Mouse (Mus musculus) cerebellum, adult 2 months (tissue): Measurements from ENCODE around the gene Igfals. TPM values are rescaled to one million over a fixed set of nuclear protein-coding genes. Genes with fewer than 3 reads are reported as not detected.
A peak's percentile ranks its signal among the peaks of the same experiment; 100 is the strongest.

Source experiments
- DNase-seq, 2 experiments: peaks; one replicate each; pipeline ENCODE4 v3.0.0; 2021
- H3K27ac ChIP-seq: fragments of 200-500 bp; 2 replicates; pipeline ENCODE4 v1.5.1; 2012; ENCODE audit warnings: low read length, control low read depth, inconsistent platforms; ENCODE audit not compliant: insufficient read depth
- H3K27me3 ChIP-seq: fragments of 200-500 bp; 2 replicates; pipeline ENCODE4 v1.6.1; 2012; ENCODE audit warnings: inconsistent platforms, mild to moderate bottlenecking, low read length, moderate library complexity; ENCODE audit not compliant: control insufficient read depth, insufficient read depth
- H3K4me1 ChIP-seq: fragments of 200-500 bp; 2 replicates; pipeline ENCODE4 v1.6.1; 2011; ENCODE audit warnings: low read length; ENCODE audit not compliant: control insufficient read depth, insufficient read depth
- H3K4me3 ChIP-seq: fragments of 200-500 bp; replicated peaks from 2 replicates; pipeline ENCODE3; 2011; ENCODE audit warnings: mild to moderate bottlenecking, low read depth, low read length, control low read depth; ENCODE audit not compliant: insufficient read depth
- CTCF ChIP-seq: fragments of 200-500 bp; IDR thresholded peaks from 2 replicates; pipeline ENCODE4 v1.5.1; 2011; ENCODE audit warnings: low read depth, mild to moderate bottlenecking, control low read depth, low read length, moderate library complexity, borderline replicate concordance; ENCODE audit not compliant: insufficient read depth
- POLR2A ChIP-seq: fragments of 200-500 bp; IDR thresholded peaks from 2 replicates; pipeline ENCODE4 v1.6.1; 2011; ENCODE audit warnings: low read length, control low read depth, borderline replicate concordance; ENCODE audit not compliant: insufficient read depth
- WGBS: fragments of 180-500 bp; shearing (Covaris S2); methylation state at CpG from one replicate; pipeline ENCODE4 v1.1.7; 2018; 5-methylcytosine and 5-hydroxymethylcytosine counted together
- polyA plus RNA-seq: library from polyadenylated mRNA; depleted of rRNA; stranded (reverse); fragments of >200 nt; gene quantifications from 2 replicates; pipeline ENCODE4 v1.2.3, GENCODE M21; 2012

Igfals gene
- polyA plus RNA-seq, 1 experiment: 0.11 TPM

- H3K27me3 ChIP-seq: no peaks in the 10 kb centered on the region
- peak overlapping the region; percentile 87 for H3K4me3 ChIP-seq
- peaks cover 41% of the 10 kb centered on the region for H3K4me1 ChIP-seq
- peak overlapping the region; percentile 38; the same call in 1 of the 2 replicates for H3K27ac ChIP-seq
- no peak for TF ChIP-seq CTCF
- no peak for TF ChIP-seq POLR2A
- peak in 1 of 2 experiments; percentile 32 for DNase-seq
- WGBS: 8% methylated on average over 11 of the region's 11 CpGs
Measured at GRCm38 (mm10) chr17:24896993-24897269, 31.1 kb downstream of the Igfals start.

- no peak for TF ChIP-seq POLR2A
- TF ChIP-seq CTCF: no peak
- Histone ChIP-seq H3K27ac (no peak overlapping the region), H3K4me1 (peaks cover 35% of the 10 kb centered on the region), H3K27me3 (no peaks in the 10 kb centered on the region), H3K4me3 (peak overlapping the region; percentile 87)
- DNase-seq: peak in 1 of 2 experiments; percentile 27
- WGBS: 25% methylated on average over 4 of the region's 4 CpGs
Measured at GRCm38 (mm10) chr17:24897600-24897999, 31.8 kb downstream of the Igfals start.

GRCm38 (mm10) chr17:24898041-24898854, 32.5 kb downstream of the Igfals start:
- Histone ChIP-seq H3K27ac (no peak overlapping the region), H3K4me1 (peaks cover 28% of the 10 kb centered on the region), H3K4me3 (peak overlapping the region; percentile 87), H3K27me3 (no peaks in the 10 kb centered on the region)
- WGBS: 56% methylated on average over 4 of the region's 4 CpGs
- TF ChIP-seq POLR2A (no peak), CTCF (no peak)
- peak in 1 of 2 experiments; percentile 31 for DNase-seq

- Histone ChIP-seq H3K27ac (no peak overlapping the region), H3K4me3 (no peak overlapping the region), H3K4me1 (peaks cover 24% of the 10 kb centered on the region), H3K27me3 (no peaks in the 10 kb centered on the region)
- WGBS: 27% methylated on average over 5 of the region's 5 CpGs
- DNase-seq: peak in 1 of 2 experiments; percentile 26
- TF ChIP-seq POLR2A (no peak), CTCF (no peak)
Measured at GRCm38 (mm10) chr17:24899153-24899552, 33.4 kb downstream of the Igfals start.

- TF ChIP-seq CTCF (no peak), POLR2A (no peak)
- no peaks in the 10 kb centered on the region for H3K27me3 ChIP-seq
- WGBS: 95% methylated on average over 6 of the region's 6 CpGs
- H3K4me3 ChIP-seq: no peak overlapping the region
- peaks cover 24% of the 10 kb centered on the region for H3K4me1 ChIP-seq
- no peak overlapping the region for H3K27ac ChIP-seq
- no peak for DNase-seq
Measured at GRCm38 (mm10) chr17:24900014-24900413, 34.2 kb downstream of the Igfals start.

- no peak overlapping the region for H3K27ac ChIP-seq
- TF ChIP-seq POLR2A (no peak), CTCF (no peak)
- H3K4me3 ChIP-seq: no peak overlapping the region
- no peak for DNase-seq
- no peaks in the 10 kb centered on the region for H3K27me3 ChIP-seq
- WGBS: 89% methylated on average over 5 of the region's 5 CpGs
- H3K4me1 ChIP-seq: peaks cover 22% of the 10 kb centered on the region
Measured at GRCm38 (mm10) chr17:24902124-24902523, 36.3 kb downstream of the Igfals start.

GRCm38 (mm10) chr17:24902671-24903474, 37.1 kb downstream of the Igfals start:
- peak in 1 of 2 experiments; percentile 44 for DNase-seq
- 59% methylated on average over 9 of the region's 9 CpGs for WGBS
- H3K27me3 ChIP-seq: no peaks in the 10 kb centered on the region
- peaks cover 14% of the 10 kb centered on the region for H3K4me1 ChIP-seq
- TF ChIP-seq CTCF (peak; percentile 28; the same call in 1 of the 2 replicates), POLR2A (no peak)
- no peak overlapping the region for H3K4me3 ChIP-seq
- H3K27ac ChIP-seq: no peak overlapping the region

- DNase-seq: no peak
- Histone ChIP-seq H3K27ac (no peak overlapping the region), H3K4me1 (peaks cover 6% of the 10 kb centered on the region), H3K27me3 (no peaks in the 10 kb centered on the region), H3K4me3 (no peak overlapping the region)
- 91% methylated on average over 9 of the region's 9 CpGs for WGBS
- TF ChIP-seq POLR2A (no peak), CTCF (no peak)
Measured at GRCm38 (mm10) chr17:24903767-24904166, 38.0 kb downstream of the Igfals start.
